Mouse (Mus musculus) E14TG2a.4 (cell line): ENCODE data around the gene Actn4.

Experiments
- H3K27me3 ChIP-seq: 2 replicates; pipeline ENCODE4 v1.6.1; 2014; ENCODE audit warnings: low read length, control low read depth; ENCODE audit not compliant: insufficient read depth
- H3K36me3 ChIP-seq: 2 replicates; pipeline ENCODE4 v1.6.1; 2014; ENCODE audit warnings: low read length, control low read depth; ENCODE audit not compliant: insufficient read depth
- H3K4me1 ChIP-seq: replicated peaks from 2 replicates; pipeline ENCODE4 v1.6.1; 2014; ENCODE audit warnings: low read depth, low read length, control low read depth
- H3K4me3 ChIP-seq: replicated peaks from 2 replicates; pipeline ENCODE4 v1.5.1; 2014; ENCODE audit warnings: mild to moderate bottlenecking, low read length
- H3K9me3 ChIP-seq: 2 replicates; pipeline ENCODE4 v1.6.1; 2014; ENCODE audit warnings: low read length, control low read depth
- CTCF ChIP-seq: conservative IDR thresholded peaks from 2 replicates; pipeline ENCODE4 v1.5.1; 2014; ENCODE audit warnings: low read length
- NANOG ChIP-seq: IDR thresholded peaks from 2 replicates; pipeline ENCODE4 v1.6.1; 2014; ENCODE audit warnings: borderline replicate concordance, low read length, mixed read lengths
- POU5F1 ChIP-seq: IDR thresholded peaks from 2 replicates; pipeline ENCODE4 v1.6.1; 2014; ENCODE audit warnings: low read length, borderline replicate concordance

Gene Actn4

GRCm38 (mm10) chr7:28948746-28949145 is 13.4 kb downstream of the Actn4 start:
- peak overlapping the region; percentile 39 for H3K4me3 ChIP-seq
- H3K27me3 ChIP-seq = no peaks in the 10 kb centered on the region
- H3K36me3 ChIP-seq = peaks cover 78% of the 10 kb centered on the region
- H3K9me3 ChIP-seq = no peaks in the 10 kb centered on the region
- no peak for TF ChIP-seq POU5F1
- TF ChIP-seq CTCF = no peak
- no peak for TF ChIP-seq NANOG
- peaks cover 100% of the 10 kb centered on the region for H3K4me1 ChIP-seq

GRCm38 (mm10) chr7:28946271-28946610 is 15.9 kb downstream of the Actn4 start:
- H3K36me3 ChIP-seq = peaks cover 78% of the 10 kb centered on the region

GRCm38 (mm10) chr7:28945416-28946270 is 16.5 kb downstream of the Actn4 start:
- H3K9me3 ChIP-seq = no peaks in the 10 kb centered on the region
- peaks cover 99% of the 10 kb centered on the region for H3K4me1 ChIP-seq
- TF ChIP-seq NANOG (no peak), POU5F1 (no peak), CTCF (no peak)
- H3K36me3 ChIP-seq = peaks cover 78% of the 10 kb centered on the region
- peak overlapping the region; percentile 43 for H3K4me3 ChIP-seq
- H3K27me3 ChIP-seq = no peaks in the 10 kb centered on the region

More at GRCm38 (mm10) chr7:28946271-28946610, 15.9 kb downstream of the Actn4 start:
- TF ChIP-seq NANOG = no peak
- no peak for TF ChIP-seq CTCF
- TF ChIP-seq POU5F1 = no peak
- Histone ChIP-seq H3K27me3 (no peaks in the 10 kb centered on the region), H3K4me1 (peaks cover 99% of the 10 kb centered on the region), H3K4me3 (peak overlapping the region; percentile 30), H3K9me3 (no peaks in the 10 kb centered on the region)

- H3K4me1 ChIP-seq = peaks cover 99% of the 10 kb centered on the region
- TF ChIP-seq POU5F1 (no peak), CTCF (no peak), NANOG (no peak)
- H3K36me3 ChIP-seq = peaks cover 78% of the 10 kb centered on the region
- H3K9me3 ChIP-seq = no peaks in the 10 kb centered on the region
- peak overlapping the region; percentile 43 for H3K4me3 ChIP-seq
- H3K27me3 ChIP-seq = no peaks in the 10 kb centered on the region
These were observed 17.3 kb downstream of the Actn4 start for GRCm38 (mm10) chr7:28944756-28945415.

DNA sequence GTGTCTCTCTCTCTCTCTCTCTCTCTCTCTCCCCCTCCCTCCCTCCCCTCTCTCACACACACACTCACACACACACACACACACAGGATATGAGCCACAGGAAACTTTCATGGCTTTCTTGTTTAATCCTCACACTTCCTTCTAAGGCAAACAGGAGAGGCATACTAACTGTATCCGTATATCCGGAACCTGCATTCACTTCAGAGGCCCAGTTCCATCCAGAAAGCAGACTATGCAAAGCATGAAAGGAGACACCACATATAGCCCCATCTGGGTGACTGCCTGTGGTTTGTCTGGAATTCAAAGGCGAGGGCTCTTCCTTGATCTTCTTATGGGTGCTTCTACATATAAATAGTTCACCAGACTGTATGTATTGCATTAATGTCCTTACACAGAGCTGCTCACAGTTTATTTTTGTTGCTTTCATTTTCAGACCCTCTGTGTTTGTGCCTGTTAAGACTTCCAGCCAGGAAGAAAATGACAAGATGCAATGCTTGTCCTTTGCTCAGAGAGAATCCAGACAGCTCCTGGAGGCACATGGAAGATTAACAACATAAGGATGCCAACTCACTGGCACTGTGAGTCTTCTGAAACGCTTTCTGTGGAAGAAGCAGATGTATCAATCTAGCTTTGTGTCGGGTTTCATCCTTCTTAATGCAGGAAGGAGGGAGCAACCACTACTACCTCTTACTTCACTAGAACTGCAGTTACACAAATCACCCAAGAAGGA is 18.5 kb downstream of the Actn4 start:
- Histone ChIP-seq H3K36me3 (peaks cover 75% of the 10 kb centered on the region), H3K4me3 (no peak overlapping the region), H3K27me3 (no peaks in the 10 kb centered on the region), H3K9me3 (no peaks in the 10 kb centered on the region), H3K4me1 (peaks cover 99% of the 10 kb centered on the region)
- TF ChIP-seq NANOG = no peak
- TF ChIP-seq CTCF = no peak
- TF ChIP-seq POU5F1 = no peak

DNA sequence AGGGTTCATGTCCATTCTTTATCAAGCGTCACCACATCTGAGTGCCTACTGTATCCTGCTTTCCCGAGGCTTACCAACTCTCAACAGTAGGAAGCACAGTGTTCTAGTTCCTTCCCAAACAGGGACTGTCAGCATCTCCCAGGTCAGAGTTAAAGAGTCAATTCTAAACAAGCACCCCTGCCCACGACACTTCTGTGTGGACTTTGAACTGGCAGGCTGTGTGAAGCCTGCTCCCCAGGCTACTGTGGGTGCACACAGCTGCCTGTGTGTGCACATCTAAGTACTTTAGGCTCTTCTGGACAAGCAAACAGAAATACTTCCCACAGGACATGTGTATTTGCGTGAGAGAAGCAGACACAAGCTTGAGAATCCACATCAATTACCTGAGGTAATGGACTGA is 20.6 kb downstream of the Actn4 start:
- Histone ChIP-seq H3K4me1 (peaks cover 99% of the 10 kb centered on the region), H3K36me3 (peaks cover 75% of the 10 kb centered on the region), H3K9me3 (no peaks in the 10 kb centered on the region), H3K27me3 (no peaks in the 10 kb centered on the region), H3K4me3 (0 out of 2 replicates have a peak overlapping the region, but pooled peaks have one; percentile 26)
- no peak for TF ChIP-seq POU5F1
- no peak for TF ChIP-seq NANOG
- no peak for TF ChIP-seq CTCF

- Histone ChIP-seq H3K4me3 (0 out of 2 replicates have a peak overlapping the region, but pooled peaks have one; percentile 26), H3K27me3 (no peaks in the 10 kb centered on the region), H3K4me1 (peaks cover 99% of the 10 kb centered on the region), H3K9me3 (no peaks in the 10 kb centered on the region), H3K36me3 (peaks cover 76% of the 10 kb centered on the region)
- TF ChIP-seq CTCF = no peak
- TF ChIP-seq NANOG = no peak
- TF ChIP-seq POU5F1 = no peak
These were observed 21.0 kb downstream of the Actn4 start for GRCm38 (mm10) chr7:28941129-28941528.

GRCm38 (mm10) chr7:28939418-28940183 is 22.5 kb downstream of the Actn4 start:
- TF ChIP-seq CTCF = no peak
- TF ChIP-seq NANOG = no peak
- no peak for TF ChIP-seq POU5F1
- no peaks in the 10 kb centered on the region for H3K9me3 ChIP-seq
- H3K4me3 ChIP-seq = peak overlapping the region; percentile 43
- peaks cover 99% of the 10 kb centered on the region for H3K4me1 ChIP-seq
- H3K36me3 ChIP-seq = peaks cover 89% of the 10 kb centered on the region
- no peaks in the 10 kb centered on the region for H3K27me3 ChIP-seq
